Mouse (Mus musculus) right cerebral cortex, postnatal 36 days (tissue): ENCODE results near the gene Klrc3.
"Not testable (repeated sequence)": the region's sequence is repeated elsewhere in the genome, so short reads cannot be mapped to it uniquely, and the experiment has no call there.

Experiments
- DNase-seq, 2 experiments: peaks; one replicate each; pipeline ENCODE4 v3.0.0; 2022; ENCODE audit warnings: low spot score in 2 of 2, mixed read lengths in 1 of 2

The Klrc3 gene

DNA sequence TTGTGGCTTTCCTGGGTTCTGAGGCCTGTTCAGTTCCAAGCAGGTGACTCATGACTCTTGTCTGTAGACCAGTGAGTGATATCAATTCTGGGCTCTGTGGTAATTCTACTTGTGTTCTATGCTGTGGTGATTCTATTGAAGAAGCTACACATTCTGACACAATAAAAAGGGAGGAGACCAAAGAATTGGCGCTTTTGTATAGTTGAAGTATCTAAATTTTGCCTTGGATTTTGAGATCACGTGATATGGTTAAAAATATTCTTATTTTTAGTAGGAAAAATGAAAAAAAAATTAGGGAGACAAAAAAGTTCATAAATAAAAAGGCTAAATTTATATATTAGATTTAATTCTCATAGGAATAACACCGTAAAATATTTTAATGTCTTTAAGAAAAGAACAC, at the start of gene Klrc3:
TSS of gene Klrc3 (minus strand) at position 101 of the 400 bp plus-strand sequence.
- not testable (repeated sequence) for DNase-seq

DNA sequence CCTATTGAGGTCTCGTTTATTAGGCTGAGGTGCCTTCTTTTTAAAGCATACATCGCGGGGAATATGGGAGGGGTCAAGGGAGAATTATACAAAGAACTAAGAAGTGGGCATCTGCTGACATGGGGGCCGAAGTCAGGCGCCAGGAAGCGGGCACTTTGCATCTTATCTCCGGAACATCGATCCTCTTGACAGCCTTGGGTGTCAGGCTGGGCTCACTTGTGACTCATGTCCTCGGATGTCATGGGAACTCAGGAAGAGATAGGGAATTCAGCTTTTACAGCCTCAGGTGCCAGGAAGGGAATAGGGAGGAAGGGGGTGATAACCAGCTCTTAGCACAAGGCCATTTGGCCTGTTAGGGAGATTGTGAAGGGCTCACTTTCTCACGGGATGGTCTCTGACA, 48.3 kb upstream of the Klrc3 start:
- DNase-seq: not testable (repeated sequence)

DNA sequence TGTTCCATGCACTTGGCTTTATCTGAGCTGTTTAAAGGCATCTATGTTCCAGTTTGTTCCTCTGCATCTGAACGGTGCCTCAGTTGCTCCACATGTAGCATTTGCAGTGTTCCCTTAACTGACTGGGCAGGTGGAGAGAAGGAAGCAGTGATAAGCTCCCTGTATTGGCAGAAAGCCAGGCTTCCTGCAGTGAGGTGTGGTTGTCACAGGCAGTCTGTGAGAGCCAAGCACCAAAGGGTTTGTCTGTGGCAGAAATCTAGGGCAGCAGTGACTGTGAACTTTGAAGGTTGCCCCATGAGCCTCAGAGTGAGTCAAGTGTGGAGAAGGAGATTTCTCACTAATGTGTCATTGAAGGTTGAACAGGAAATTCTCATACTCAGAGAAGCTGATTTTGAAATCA, 37.2 kb upstream of the Klrc3 start:
- DNase-seq: no peak

DNA sequence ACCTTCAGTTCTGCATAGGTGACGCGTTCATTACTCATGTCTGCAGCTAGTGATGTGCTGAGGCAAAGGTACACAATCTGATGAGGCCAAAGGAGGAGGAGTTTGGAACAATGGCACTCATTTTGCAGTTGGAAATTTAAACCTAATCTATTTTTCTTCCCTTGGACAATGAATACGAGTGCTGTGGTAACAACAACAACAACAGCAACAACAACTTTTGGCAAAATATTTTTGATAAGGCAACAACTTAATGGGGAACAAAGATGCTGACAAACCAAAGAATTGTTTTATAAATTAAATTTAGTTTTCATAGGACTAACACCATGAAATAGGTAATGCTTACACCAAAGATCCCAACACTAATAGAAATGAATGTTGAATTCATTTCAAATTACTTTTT, 35.7 kb upstream of the Klrc3 start, which contains the start of gene Klrc1:
TSS of gene Klrc1 (minus strand) at position 101 of the 400 bp plus-strand sequence.
- DNase-seq: no peak

DNA sequence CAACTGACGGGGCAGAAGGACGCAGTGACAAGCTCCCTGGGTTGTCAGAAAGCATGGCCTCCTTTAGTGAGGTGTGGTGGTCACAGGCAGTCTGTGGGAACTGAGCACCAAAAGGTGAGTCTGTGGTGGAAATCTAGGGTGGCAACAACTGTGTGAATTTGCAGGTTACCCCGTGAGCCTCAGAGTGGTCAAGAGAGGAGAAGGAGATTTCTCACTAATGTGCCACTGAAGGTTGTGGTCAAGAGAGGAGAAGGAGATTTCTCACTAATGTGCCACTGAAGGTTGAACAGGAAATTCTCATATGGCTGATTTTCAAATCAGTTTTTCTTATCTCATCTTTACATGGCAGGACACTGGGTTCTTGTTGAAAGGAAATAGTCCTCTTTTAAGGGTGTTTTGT, 18.2 kb upstream of the Klrc3 start:
- not testable (repeated sequence) for DNase-seq

DNA sequence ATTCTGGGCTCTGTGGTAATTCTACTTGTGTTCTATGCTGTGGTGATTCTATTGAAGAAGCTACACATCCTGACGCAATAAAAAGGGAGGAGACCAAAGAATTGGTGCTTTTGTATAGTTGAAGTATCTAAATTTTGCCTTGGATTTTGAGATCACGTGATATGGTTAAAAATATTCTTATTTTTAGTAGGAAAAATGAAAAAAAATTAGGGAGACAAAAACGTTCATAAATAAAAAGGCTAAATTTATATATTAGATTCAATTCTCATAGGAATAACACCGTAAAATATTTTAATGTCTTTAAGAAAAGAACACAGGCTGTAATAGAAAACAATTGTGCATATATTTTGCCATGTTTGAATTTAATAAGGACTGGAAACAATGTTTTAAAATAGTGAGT, 17.5 kb upstream of the Klrc3 start, which contains the start of gene Klrc2:
TSS of gene Klrc2 (minus strand) at position 101 of the 400 bp plus-strand sequence.
- DNase-seq: not testable (repeated sequence)

DNA sequence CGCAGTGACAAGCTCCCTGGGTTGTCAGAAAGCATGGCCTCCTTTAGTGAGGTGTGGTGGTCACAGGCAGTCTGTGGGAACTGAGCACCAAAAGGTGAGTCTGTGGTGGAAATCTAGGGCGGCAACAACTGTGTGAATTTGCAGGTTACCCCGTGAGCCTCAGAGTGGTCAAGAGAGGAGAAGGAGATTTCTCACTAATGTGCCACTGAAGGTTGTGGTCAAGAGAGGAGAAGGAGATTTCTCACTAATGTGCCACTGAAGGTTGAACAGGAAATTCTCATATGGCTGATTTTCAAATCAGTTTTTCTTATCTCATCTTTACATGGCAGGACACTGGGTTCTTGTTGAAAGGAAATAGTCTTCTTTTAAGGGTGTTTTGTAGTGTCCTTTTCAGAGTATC, 917 bp upstream of the Klrc3 start:
- not testable (repeated sequence) for DNase-seq

DNA sequence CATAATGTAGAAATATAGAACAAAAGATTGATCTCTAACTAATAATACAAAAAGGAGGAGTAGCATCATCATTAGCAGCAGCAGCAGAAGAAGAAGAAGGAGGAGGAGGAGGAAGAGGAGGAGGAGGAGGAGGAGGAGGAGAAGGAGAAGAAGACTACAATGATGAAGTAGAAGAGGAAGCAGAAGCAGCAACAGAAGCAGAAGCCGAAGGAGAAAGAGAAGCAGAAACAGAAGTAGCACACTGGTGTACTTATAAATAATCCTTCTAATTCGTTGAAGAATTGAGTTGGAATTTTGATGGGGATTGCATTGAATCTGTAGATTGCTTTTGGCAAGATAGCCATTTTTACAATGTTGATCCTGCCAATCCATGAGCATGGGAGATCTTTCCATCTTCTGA, 12.1 kb downstream of the Klrc3 start:
- DNase-seq: not testable (repeated sequence)

DNA sequence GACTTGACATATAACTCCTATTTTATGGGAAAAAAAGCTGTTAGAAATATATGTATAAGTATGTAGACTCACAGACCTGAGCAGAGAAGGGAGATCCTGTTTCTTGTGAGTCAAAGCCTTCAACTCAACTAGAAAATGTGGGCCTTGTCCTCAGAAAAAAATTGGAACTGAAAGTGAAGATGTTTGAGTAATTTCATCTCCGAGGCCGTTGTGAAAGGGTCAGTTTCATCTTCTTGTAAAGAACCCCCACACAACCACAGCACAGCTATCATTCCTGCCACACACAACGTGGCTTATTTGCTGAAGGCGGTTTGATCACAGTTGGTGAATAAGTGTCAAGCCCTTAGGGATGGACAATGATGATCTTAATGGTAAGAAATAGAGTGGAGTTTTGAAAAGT, 19.4 kb downstream of the Klrc3 start, which contains the start of gene Klrk1:
TSS of gene Klrk1 (minus strand) at position 130 of the 400 bp plus-strand sequence.
- DNase-seq: no peak

DNA sequence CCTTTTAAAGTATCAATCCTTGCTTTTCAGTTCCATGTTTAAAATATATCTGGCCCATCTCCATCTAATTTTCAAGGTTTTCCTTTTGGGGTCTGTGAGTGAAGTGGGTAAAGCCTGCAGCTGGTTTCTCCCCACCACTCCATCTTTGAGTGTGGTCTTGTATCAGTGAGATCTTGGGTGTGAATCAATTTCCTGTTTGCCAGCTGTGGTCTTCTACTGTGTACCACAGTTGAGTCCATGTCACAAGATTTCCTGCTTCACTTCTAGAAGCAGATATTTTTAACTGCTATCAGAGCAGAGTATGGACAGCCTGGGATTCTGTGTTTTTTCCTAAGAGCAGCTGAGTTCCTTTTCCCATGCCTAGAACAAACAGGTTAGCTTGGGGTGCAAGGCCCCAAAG, 34.8 kb downstream of the Klrc3 start:
- no peak for DNase-seq

DNA sequence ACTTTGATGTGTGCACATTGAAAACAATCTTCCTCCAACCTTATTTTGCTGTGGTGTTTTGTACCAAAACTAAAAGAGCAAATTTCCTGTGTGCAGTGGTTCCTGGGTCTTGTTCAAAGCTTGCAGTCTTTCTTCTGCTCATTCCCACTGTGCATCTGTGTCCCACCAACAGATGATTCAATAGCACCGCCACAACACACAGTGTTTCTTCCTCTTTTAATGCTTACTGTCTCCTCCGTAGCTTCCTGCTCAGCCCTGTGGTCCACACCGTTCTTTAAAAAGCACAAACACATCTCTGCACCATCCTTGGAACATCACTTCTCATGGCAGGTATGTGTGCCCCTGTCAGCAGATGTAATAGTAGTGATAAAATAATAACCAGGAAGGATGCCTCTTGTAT, 51.6 kb downstream of the Klrc3 start, which contains the start of gene Klrd1:
TSS of gene Klrd1 (plus strand) at position 275 of the 400 bp plus-strand sequence.
- no peak for DNase-seq
